Mouse (Mus musculus) liver, embryonic 16.5 days (tissue): Measurements from ENCODE around the gene Sfpq. TPM values are rescaled to one million over a fixed set of nuclear protein-coding genes. Genes with fewer than 3 reads are reported as not detected.

Experiments used
- ATAC-seq: fragments of 200-750 bp; cut with Nextera tagmentation; 2 replicates; pipeline ENCODE4 v1.8.0; 2017; ENCODE audit warnings: low read depth, mild to moderate bottlenecking, moderate number of reproducible peaks, moderate library complexity
- H3K27ac ChIP-seq: fragments of 300-500 bp; sonication (generic); 2 replicates; pipeline ENCODE4 v1.5.1; 2014; ENCODE audit warnings: mild to moderate bottlenecking, low read length
- H3K27me3 ChIP-seq: fragments of 300-500 bp; sonication (generic); 2 replicates; pipeline ENCODE4 v1.6.1; 2014; ENCODE audit warnings: low read depth, low read length, mixed read lengths; ENCODE audit not compliant: control insufficient read depth, insufficient read depth
- H3K36me3 ChIP-seq: fragments of 300-500 bp; sonication (generic); 2 replicates; pipeline ENCODE4 v1.6.1; 2014; ENCODE audit warnings: mild to moderate bottlenecking; ENCODE audit not compliant: control insufficient read depth, insufficient read depth
- H3K4me1 ChIP-seq: fragments of 300-500 bp; sonication (generic); 2 replicates; pipeline ENCODE4 v1.6.1; 2014; ENCODE audit warnings: low read depth, low read length, mixed read lengths; ENCODE audit not compliant: control insufficient read depth
- H3K4me2 ChIP-seq: fragments of 300-500 bp; sonication (generic); 2 replicates; pipeline ENCODE4 v1.6.1; 2014; ENCODE audit warnings: low read depth, low read length, mixed read lengths
- H3K4me3 ChIP-seq: fragments of 300-500 bp; sonication (generic); 2 replicates; pipeline ENCODE4 v1.5.1; 2014; ENCODE audit warnings: low read depth, mild to moderate bottlenecking, low read length
- H3K9ac ChIP-seq: fragments of 300-500 bp; sonication (generic); 2 replicates; pipeline ENCODE4 v1.6.1; 2014; ENCODE audit warnings: low read depth, low read length
- H3K9me3 ChIP-seq: fragments of 300-500 bp; sonication (generic); replicated peaks from 2 replicates; pipeline ENCODE4 v1.6.1; 2016; ENCODE audit warnings: low read length; ENCODE audit not compliant: control insufficient read depth
- WGBS: fragments of 180-500 bp; shearing (Covaris S2); extraction: QIAGEN DNeasy Blood & Tissue Kit; methylation state at CpG from one replicate; pipeline ENCODE4 v1.1.7; 2014; ENCODE audit not compliant: insufficient replicate concordance; 5-methylcytosine and 5-hydroxymethylcytosine counted together
- polyA plus RNA-seq: library from polyadenylated mRNA; unstranded; fragments of >200 nt; fragmentation: Nextera tagmentation; extraction: Ambion mirVana; gene quantifications from 2 replicates; pipeline ENCODE4 v1.2.1, GENCODE M21; 2015

Gene Sfpq
- polyA plus RNA-seq, 1 experiment from 2014 or later = 21.6 TPM

DNA sequence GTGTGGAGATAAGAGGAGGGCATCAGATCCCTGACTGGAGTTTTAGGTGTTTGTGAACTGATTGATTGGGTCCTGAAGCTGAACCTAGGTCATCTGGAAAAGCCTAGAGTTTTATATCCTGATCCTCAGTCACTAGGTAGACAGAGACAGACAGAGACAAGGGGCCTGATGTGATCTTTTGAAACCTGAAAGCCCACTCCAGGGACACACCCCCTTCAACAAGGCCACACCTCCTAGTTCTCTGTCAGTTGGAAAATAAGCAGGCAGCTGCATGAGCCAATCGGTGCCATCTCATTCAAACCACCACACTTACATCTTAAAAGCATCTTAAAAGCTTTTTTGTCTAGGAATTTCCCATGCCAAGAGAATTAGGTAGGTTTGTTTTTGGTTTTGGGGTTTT lies 59.7 kb downstream of the Sfpq start:
- Histone ChIP-seq H3K9me3 (no peaks in the 10 kb centered on the region), H3K27ac (no peak overlapping the region), H3K4me2 (no peak overlapping the region), H3K9ac (no peak overlapping the region), H3K4me1 (peaks cover 4% of the 10 kb centered on the region), H3K4me3 (no peak overlapping the region), H3K36me3 (no peaks in the 10 kb centered on the region), H3K27me3 (no peaks in the 10 kb centered on the region)
- 28% methylated on average over 1 of the region's 1 CpGs for WGBS
- no peak for ATAC-seq

DNA sequence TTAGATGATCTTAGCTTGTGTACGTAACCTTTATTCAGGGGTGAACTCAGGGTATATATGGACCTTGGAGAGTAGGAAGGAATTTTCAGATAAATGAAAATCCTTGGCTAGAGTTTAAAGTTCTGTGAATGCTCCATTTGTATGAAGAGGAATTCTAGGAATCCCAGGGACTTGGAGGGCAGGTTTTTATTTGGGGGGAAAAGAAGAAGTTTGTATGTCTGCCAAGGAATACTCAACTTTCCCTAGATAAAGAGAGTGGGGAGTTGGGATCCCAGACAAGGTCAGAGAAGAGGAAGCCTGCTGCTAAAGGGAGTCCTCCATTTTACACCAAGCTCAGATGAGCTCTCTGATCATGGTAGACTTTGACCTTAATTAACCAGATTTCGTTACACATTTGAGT lies 62.0 kb downstream of the Sfpq start:
- Histone ChIP-seq H3K27me3 (no peaks in the 10 kb centered on the region), H3K4me2 (no peak overlapping the region), H3K9ac (no peak overlapping the region), H3K27ac (no peak overlapping the region), H3K36me3 (no peaks in the 10 kb centered on the region), H3K4me3 (no peak overlapping the region), H3K9me3 (no peaks in the 10 kb centered on the region), H3K4me1 (no peaks in the 10 kb centered on the region)
- no peak for ATAC-seq
- WGBS = 66% methylated on average over 2 of the region's 2 CpGs

DNA sequence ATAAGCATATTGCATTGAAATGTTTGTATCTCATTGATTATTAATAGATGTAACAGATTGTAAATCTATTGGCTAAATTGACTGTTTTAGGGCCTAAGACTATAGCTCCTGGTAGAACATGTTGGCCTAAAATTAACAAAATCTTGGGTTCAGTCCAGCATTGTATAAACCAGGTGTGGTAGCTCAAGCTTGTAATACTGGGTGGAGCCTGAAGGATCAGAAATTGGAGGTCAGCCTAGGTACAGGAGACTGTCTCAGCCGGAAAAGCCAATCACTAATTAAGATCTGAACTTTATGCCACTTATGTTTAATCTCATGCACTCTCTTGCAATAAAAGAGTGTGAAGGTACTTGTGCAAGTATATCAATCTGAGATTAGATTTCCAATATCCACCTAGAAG lies 64.6 kb downstream of the Sfpq start:
- ATAC-seq = no peak
- no peaks in the 10 kb centered on the region for H3K9me3 ChIP-seq
- 69% methylated on average over 1 of the region's 1 CpGs for WGBS
- no peaks in the 10 kb centered on the region for H3K27me3 ChIP-seq
- H3K36me3 ChIP-seq = no peaks in the 10 kb centered on the region
- H3K4me2 ChIP-seq = no peak overlapping the region
- H3K4me1 ChIP-seq = no peaks in the 10 kb centered on the region
- no peak overlapping the region for H3K9ac ChIP-seq
- no peak overlapping the region for H3K27ac ChIP-seq
- no peak overlapping the region for H3K4me3 ChIP-seq

Other genes starting within 250 kb of the Sfpq start
- gene Zmym4, start 53.2 kb upstream of the Sfpq start, polyA plus RNA-seq = 3.1 and 3.2 TPM in 2 replicates
- gene Zmym1, start 39.8 kb downstream of the Sfpq start, polyA plus RNA-seq = 8.1 and 8.4 TPM in 2 replicates
- gene Zmym6, start 56.1 kb downstream of the Sfpq start, polyA plus RNA-seq = 3.3 and 3.7 TPM in 2 replicates
- gene Tmem35b, start 102.4 kb downstream of the Sfpq start, polyA plus RNA-seq = 8.2 and 8.5 TPM in 2 replicates
- gene Dlgap3, start 147.9 kb downstream of the Sfpq start, polyA plus RNA-seq = 0.19 and 0.24 TPM in 2 replicates
- 24.5 and 24.6 TPM in 2 replicates for gene Smim12, start 222.5 kb downstream of the Sfpq start, polyA plus RNA-seq